Mouse (Mus musculus): ENCODE results near the gene Trim45. TPM values are rescaled to one million over a fixed set of nuclear protein-coding genes. Genes with fewer than 3 reads are reported as not detected.
A peak's percentile ranks its signal among the peaks of the same experiment; 100 is the strongest.

Gene Trim45
- total and polyA plus RNA-seq, 2 experiments from 2014 or later: 2.4 to 6.8 TPM

DNA sequence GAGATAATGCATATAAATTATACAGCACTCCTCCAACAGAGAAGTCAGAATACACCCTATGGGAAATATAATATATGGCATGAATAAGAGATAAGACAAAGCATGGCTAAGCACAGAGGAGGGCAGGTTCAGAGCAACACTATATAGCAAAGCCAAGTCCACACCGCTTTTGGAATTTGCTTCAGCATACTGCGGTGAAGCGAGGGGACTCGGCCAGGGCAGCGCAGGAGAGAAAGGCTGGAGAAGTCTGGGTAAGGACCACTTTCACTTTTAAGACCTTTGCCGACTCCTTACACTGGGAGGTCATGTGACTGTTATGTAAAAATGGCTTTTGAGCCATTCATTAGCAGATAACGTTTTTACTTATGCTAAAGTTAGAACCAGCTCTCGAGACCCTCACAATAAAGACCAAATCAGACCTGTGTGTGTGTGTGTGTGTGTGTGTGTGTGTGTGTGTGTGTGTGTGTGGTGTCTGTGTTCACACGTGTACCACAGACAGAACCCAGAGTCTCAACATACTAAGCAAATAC is 1.3 kb upstream of the Trim45 start:
- Histone ChIP-seq H3K27me3 (ENCODE audit: control insufficient read depth, insufficient read depth, low read length) (no peaks in the 10 kb centered on the region), H3K4me3 (ENCODE audit: low read depth, low read length) (no peak overlapping the region), H3K36me3 (replicated peaks; ENCODE audit: control insufficient read depth, insufficient read depth, low read length) (no peaks in the 10 kb centered on the region), H3K9me3 (replicated peaks; ENCODE audit: control insufficient read depth, low read length) (no peaks in the 10 kb centered on the region), H3K9ac (replicated peaks; ENCODE audit: low read depth, low read length) (no peak overlapping the region), H3K27ac (ENCODE audit: low read depth) (no peak overlapping the region), H3K4me2 (ENCODE audit: low read depth, low read length) (no peak overlapping the region), H3K4me1 (ENCODE audit: control insufficient read depth, insufficient read depth) (peaks cover 10% of the 10 kb centered on the region)
- WGBS: 73% methylated on average over 9 of the region's 9 CpGs
- ATAC-seq (ENCODE audit: insufficient read depth, low read depth) (no peak), DNase-seq (ENCODE audit: low spot score) (no peak)
- no peak for TF ChIP-seq EP300 (IDR thresholded peaks at IDR 0.05; ENCODE audit: low read depth)

GRCm38 (mm10) chr3:100922506-100923375 is 739 bp downstream of the Trim45 start:
- Histone ChIP-seq H3K4me3 (ENCODE audit: low read depth, low read length) (peak overlapping the region; percentile 53), H3K27me3 (ENCODE audit: control insufficient read depth, insufficient read depth, low read length) (no peaks in the 10 kb centered on the region), H3K4me2 (ENCODE audit: low read depth, low read length) (peak overlapping the region; percentile 65), H3K9me3 (replicated peaks; ENCODE audit: control insufficient read depth, low read length) (no peaks in the 10 kb centered on the region), H3K4me1 (ENCODE audit: control insufficient read depth, insufficient read depth) (peaks cover 10% of the 10 kb centered on the region), H3K36me3 (replicated peaks; ENCODE audit: control insufficient read depth, insufficient read depth, low read length) (no peaks in the 10 kb centered on the region), H3K9ac (replicated peaks; ENCODE audit: low read depth, low read length) (peak overlapping the region; percentile 49), H3K27ac (ENCODE audit: low read depth) (peak overlapping the region; percentile 47)
- peak; percentile 43 for ATAC-seq (ENCODE audit: insufficient read depth, low read depth)
- 29% methylated on average over 28 of the region's 28 CpGs for WGBS
- TF ChIP-seq CTCF (IDR thresholded peaks at IDR 0.05; ENCODE audit: low read depth): no peak
- TF ChIP-seq EP300 (IDR thresholded peaks at IDR 0.05; ENCODE audit: low read depth): no peak
- no peak for DNase-seq (ENCODE audit: low spot score)

DNA sequence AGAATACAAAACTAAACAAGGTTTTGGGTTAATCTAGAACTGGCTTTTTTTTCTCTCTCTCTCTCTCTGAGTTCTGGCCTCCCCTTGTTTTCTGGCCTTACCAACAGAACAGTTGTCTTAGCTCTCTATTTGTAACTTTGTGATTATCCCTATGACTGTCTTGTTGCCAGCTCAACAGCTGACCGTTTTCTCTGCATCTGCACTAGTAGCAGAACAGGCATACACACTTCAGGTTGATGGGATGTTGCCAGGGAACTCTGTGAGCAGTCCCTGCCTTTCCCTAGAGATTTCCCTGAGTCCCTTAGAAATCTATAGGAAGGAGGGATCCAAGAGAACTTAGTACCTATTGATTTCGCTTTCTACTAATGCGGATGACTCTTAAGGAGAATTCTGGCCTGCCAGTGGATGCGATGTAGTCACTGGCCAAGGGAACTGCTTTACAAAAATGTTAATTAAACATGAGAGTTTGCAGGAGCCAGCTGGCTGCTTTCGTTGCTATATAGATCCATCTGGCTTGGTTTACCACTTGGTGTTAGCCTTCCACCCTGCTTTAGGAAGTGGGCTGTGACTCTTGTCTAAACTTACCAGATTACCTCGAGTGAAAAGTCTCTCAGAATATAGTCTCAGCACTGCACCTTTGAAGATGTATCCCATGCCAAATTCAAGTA is 2.2 kb downstream of the Trim45 start:
- Histone ChIP-seq H3K4me3 (ENCODE audit: low read depth, low read length) (no peak overlapping the region), H3K9me3 (replicated peaks; ENCODE audit: control insufficient read depth, low read length) (no peaks in the 10 kb centered on the region), H3K9ac (replicated peaks; ENCODE audit: low read depth, low read length) (no peak overlapping the region), H3K36me3 (replicated peaks; ENCODE audit: control insufficient read depth, insufficient read depth, low read length) (peaks cover 12% of the 10 kb centered on the region; the same call in 1 of the 2 replicates), H3K27me3 (ENCODE audit: control insufficient read depth, insufficient read depth, low read length) (no peaks in the 10 kb centered on the region), H3K4me2 (ENCODE audit: low read depth, low read length) (no peak overlapping the region), H3K4me1 (ENCODE audit: control insufficient read depth, insufficient read depth) (peaks cover 10% of the 10 kb centered on the region), H3K27ac (ENCODE audit: low read depth) (no peak overlapping the region)
- ATAC-seq (ENCODE audit: insufficient read depth, low read depth) (no peak), DNase-seq (ENCODE audit: low spot score) (no peak)
- WGBS: 65% methylated on average over 6 of the region's 6 CpGs
- TF ChIP-seq EP300 (IDR thresholded peaks at IDR 0.05; ENCODE audit: low read depth): no peak
- no peak for TF ChIP-seq CTCF (IDR thresholded peaks at IDR 0.05; ENCODE audit: low read depth)

DNA sequence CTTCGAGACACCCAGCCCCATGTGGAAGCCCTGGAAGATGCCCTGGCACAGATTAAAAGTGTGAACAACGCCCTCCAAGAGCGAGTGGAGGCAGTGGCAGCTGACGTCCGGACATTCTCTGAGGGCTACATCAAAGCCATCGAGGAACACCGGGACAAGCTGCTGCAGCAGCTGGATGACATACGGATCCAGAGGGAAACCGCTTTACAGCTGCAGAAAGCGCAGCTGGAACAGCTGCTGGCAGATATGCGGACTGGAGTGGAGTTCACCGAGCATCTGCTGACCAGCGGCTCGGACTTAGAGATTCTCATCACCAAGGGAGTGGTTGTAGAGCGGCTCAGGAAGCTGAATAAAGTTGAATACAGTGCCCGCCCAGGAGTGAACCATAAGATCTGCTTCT is 3.2 kb downstream of the Trim45 start:
- no peak for DNase-seq (ENCODE audit: low spot score)
- 73% methylated on average over 16 of the region's 16 CpGs for WGBS

DNA sequence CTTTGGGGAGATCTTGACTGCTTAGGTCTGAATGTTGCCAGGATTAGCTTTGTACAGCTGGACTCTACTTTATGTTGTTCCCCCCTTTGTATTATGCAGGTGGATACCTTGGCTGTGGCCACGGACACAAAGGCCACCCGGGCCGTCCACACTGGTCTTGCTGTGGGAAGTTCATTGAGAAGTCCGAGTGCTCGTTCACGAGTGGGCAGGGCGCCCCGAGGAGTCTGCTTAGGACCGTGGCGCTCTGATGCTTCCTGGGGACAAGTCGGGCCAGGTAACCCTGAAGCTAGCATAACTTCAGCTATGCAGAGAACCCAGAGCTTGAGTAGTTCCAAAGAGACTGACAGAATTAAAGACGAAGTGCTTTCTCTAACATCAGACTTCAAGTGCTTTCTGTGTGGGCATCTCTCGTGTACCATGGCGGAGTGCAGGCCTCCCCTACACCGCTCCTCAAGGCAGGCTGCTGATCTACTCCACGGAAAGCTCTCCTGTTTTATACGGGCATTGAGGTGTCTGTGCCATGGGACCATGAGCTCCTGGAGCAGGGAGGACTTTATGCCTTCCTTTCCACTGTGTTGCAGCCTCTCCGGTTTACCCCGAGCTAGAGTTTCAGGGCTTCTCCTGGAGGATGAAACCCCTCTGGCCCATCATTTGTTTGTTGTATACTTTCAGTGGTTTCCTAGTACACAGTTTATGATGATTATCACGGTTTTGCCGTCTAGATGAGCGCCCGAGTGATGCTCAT is 9.5 kb downstream of the Trim45 start:
- Histone ChIP-seq H3K36me3 (replicated peaks; ENCODE audit: control insufficient read depth, insufficient read depth, low read length) (peaks cover 34% of the 10 kb centered on the region), H3K9me3 (replicated peaks; ENCODE audit: control insufficient read depth, low read length) (no peaks in the 10 kb centered on the region), H3K4me1 (ENCODE audit: control insufficient read depth, insufficient read depth) (no peaks in the 10 kb centered on the region), H3K4me3 (ENCODE audit: low read depth, low read length) (no peak overlapping the region), H3K4me2 (ENCODE audit: low read depth, low read length) (no peak overlapping the region), H3K9ac (replicated peaks; ENCODE audit: low read depth, low read length) (no peak overlapping the region), H3K27ac (ENCODE audit: low read depth) (no peak overlapping the region), H3K27me3 (ENCODE audit: control insufficient read depth, insufficient read depth, low read length) (no peaks in the 10 kb centered on the region)
- 91% methylated on average over 23 of the region's 23 CpGs for WGBS
- ATAC-seq (ENCODE audit: insufficient read depth, low read depth) (no peak), DNase-seq (ENCODE audit: low spot score) (no peak)
- TF ChIP-seq EP300 (IDR thresholded peaks at IDR 0.05; ENCODE audit: low read depth): no peak
- TF ChIP-seq CTCF (IDR thresholded peaks at IDR 0.05; ENCODE audit: low read depth): no peak

More for the DNA sequence above, 3.2 kb downstream of the Trim45 start:
- Histone ChIP-seq H3K4me2 (ENCODE audit: low read depth, low read length) (no peak overlapping the region), H3K4me1 (ENCODE audit: control insufficient read depth, insufficient read depth) (peaks cover 10% of the 10 kb centered on the region), H3K27ac (ENCODE audit: low read depth) (no peak overlapping the region), H3K36me3 (replicated peaks; ENCODE audit: control insufficient read depth, insufficient read depth, low read length) (peaks cover 12% of the 10 kb centered on the region; the same call in 1 of the 2 replicates), H3K9ac (replicated peaks; ENCODE audit: low read depth, low read length) (no peak overlapping the region), H3K27me3 (ENCODE audit: control insufficient read depth, insufficient read depth, low read length) (no peaks in the 10 kb centered on the region), H3K4me3 (ENCODE audit: low read depth, low read length) (no peak overlapping the region), H3K9me3 (replicated peaks; ENCODE audit: control insufficient read depth, low read length) (no peaks in the 10 kb centered on the region)
- no peak for ATAC-seq (ENCODE audit: insufficient read depth, low read depth)
- no peak for TF ChIP-seq EP300 (IDR thresholded peaks at IDR 0.05; ENCODE audit: low read depth)
- TF ChIP-seq CTCF (IDR thresholded peaks at IDR 0.05; ENCODE audit: low read depth): no peak

Measured in heart, postnatal 0 days (tissue).